In genomic region chr6:104734256-104734655, GRCm38 (mm10) we compare ENCODE assay signal across 18 mouse cellular contexts.
"Had no signal": no experiment of that assay in that cellular context is flagged by ENCODE, and none has a peak within 500 bp of the region (broad histone marks: within the 10 kb centered on the region; RNA-seq: fewer than 3 reads in every experiment).

No protein-coding gene starts in this region.

- DNase-seq: gastrocnemius, postnatal 10 days; gastrocnemius, postnatal 25 days; heart, adult 11 months; heart, adult 2 months; heart, postnatal 14 days; heart, postnatal 36 days; kidney, adult 11 months; kidney, adult 2 months; kidney, adult 9 months; kidney, postnatal 14 days; kidney, postnatal 36 days; layer of hippocampus, adult 9-11 months; layer of hippocampus, postnatal 36 days; left cerebral cortex, postnatal 4 days; lung, adult 18-20 months had no signal

- ATAC-seq: hindbrain, postnatal 0 days; intestine, embryonic 16.5 days; liver, embryonic 12.5 days had no signal
